Mouse (Mus musculus) bone marrow macrophage, adult 2 months (primary cell): ENCODE data around the gene Rab15.

Experiments used
- CTCF ChIP-seq: IDR thresholded peaks from 2 replicates; pipeline ENCODE4 v1.5.1; 2012; ENCODE audit warnings: low read depth, mild to moderate bottlenecking, low read length, moderate library complexity
- POLR2A ChIP-seq: IDR thresholded peaks from 2 replicates; pipeline ENCODE4 v1.6.1; 2012; ENCODE audit warnings: mild to moderate bottlenecking, low read depth, low read length, borderline replicate concordance

DNA sequence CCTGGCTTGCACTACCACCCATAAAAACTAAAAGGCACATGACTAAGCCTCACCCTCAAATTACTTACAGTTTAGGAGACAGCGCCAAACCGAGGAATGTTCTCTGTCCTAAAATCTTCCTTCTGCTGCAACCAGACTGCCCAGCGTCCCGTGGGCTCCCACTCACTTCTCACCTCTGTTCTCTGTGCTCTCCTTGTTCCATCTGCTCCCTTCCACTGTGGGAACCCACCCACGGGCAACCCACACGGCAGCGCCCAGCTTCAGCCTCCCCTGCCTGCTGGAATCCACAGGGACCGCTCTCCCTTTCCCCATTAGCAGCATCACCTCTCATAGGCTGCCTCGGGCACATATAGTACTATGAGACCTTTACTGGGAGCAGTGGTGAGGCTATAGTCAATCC, 3.8 kb downstream of the Rab15 start:
- TF ChIP-seq POLR2A (no peak), CTCF (no peak)
